Mouse (Mus musculus): ENCODE data around the gene Pdzd2. TPM values are rescaled to one million over a fixed set of nuclear protein-coding genes. Genes with fewer than 3 reads are reported as not detected.

The Pdzd2 gene
- polyA plus RNA-seq (2014; fragmentation: Nextera tagmentation; extraction: Ambion mirVana): 22.1 and 24.3 TPM in 2 replicates

DNA sequence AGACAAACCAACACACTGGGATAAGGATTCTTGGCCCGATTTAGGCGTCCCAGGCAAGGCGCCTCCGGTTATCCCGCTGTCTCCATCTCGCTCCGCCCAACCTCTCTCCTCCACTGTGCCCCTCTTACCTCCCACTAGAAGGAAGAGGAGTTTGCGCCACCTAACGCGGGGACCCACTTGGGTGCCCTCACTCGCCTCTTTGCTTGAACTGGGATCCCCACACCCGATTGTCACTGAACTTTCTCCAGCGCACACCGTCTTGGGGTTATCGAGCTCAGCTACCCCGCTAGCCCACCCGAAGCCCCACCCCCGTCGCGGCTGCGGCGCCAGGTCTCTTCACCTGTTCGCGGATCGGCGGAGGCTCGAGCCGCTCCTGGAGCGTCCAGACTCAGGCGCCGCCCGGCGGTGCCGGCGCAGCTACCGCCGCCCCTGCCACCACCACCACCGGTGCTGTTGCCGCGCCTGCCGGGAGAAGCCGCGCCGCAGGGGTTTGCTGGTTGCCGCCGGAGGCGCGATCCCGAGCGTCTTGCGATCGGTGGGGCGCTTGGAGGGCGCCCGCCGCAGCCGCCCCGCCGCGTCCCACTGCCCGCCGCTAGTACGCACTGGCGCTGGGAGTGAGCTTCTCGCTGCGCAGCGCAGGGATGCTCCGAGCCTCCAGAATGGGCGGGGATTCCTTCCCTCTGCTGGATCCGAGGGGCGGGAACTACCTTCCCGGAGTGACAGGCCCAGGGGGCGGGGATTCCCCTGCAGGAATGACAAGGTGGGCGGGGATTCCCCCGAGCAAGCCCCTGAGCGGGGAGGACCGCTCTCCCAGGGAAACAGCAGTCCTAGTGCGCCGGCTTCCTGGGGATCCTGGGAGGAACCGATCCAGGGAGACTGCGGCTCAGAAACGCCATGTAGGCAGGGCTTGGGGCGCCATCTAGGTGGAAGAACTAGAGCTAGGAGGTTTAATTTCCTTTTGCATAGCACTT, at the start of gene Pdzd2:
Gene Pdzd2, minus strand, starts transcription at position 648 of the 971 bp plus-strand sequence.
- under 1% methylated on average over 69 of the region's 83 CpGs for WGBS
- peak; percentile 97 for DNase-seq (ENCODE audit: low spot score)
- peaks cover 12% of the 10 kb centered on the region; the same call in 1 of the 2 replicates for H3K27me3 ChIP-seq (ENCODE audit: control insufficient read depth, insufficient read depth, low read length)

GRCm38 (mm10) chr15:12789406-12789867, 49.7 kb upstream of the Pdzd2 start:
- ATAC-seq (ENCODE audit: insufficient number of reproducible peaks, low FRiP score, low TSS enrichment, low read depth): peak; percentile 26; the same call in 1 of the 2 replicates
- no peak overlapping the region for H3K4me2 ChIP-seq (ENCODE audit: low read depth, severe bottlenecking)
- no peak overlapping the region for H3K4me3 ChIP-seq (ENCODE audit: low read depth, low read length)
- H3K9me3 ChIP-seq (ENCODE audit: control insufficient read depth, low read length): no peaks in the 10 kb centered on the region
- 35% methylated on average over 10 of the region's 10 CpGs for WGBS
- H3K27me3 ChIP-seq (ENCODE audit: control insufficient read depth, insufficient read depth, low read length): no peaks in the 10 kb centered on the region
- H3K9ac ChIP-seq (ENCODE audit: low read length): no peak overlapping the region
- no peaks in the 10 kb centered on the region for H3K4me1 ChIP-seq (ENCODE audit: control insufficient read depth, insufficient read depth, low read length)
- H3K36me3 ChIP-seq (ENCODE audit: control insufficient read depth, insufficient read depth, low read length): no peaks in the 10 kb centered on the region
- no peak overlapping the region for H3K27ac ChIP-seq (replicated peaks; ENCODE audit: low read depth, low read length)
- DNase-seq (ENCODE audit: low spot score): no peak

More for the DNA sequence above, at the start of gene Pdzd2:
- Histone ChIP-seq H3K4me1 (ENCODE audit: control insufficient read depth, insufficient read depth, low read length) (peaks cover 4% of the 10 kb centered on the region; the same call in 1 of the 2 replicates), H3K9me3 (ENCODE audit: control insufficient read depth, low read length) (no peaks in the 10 kb centered on the region), H3K9ac (ENCODE audit: low read length) (peak within 1 kb of the TSS; percentile 69), H3K4me2 (ENCODE audit: low read depth, severe bottlenecking) (peak within 1 kb of the TSS; percentile 88), H3K4me3 (ENCODE audit: low read depth, low read length) (peak within 1 kb of the TSS; percentile 71), H3K36me3 (ENCODE audit: control insufficient read depth, insufficient read depth, low read length) (no peaks in the 10 kb centered on the region), H3K27ac (replicated peaks; ENCODE audit: low read depth, low read length) (no peak within 1 kb of the TSS)
- peak; percentile 94 for ATAC-seq (ENCODE audit: insufficient number of reproducible peaks, low FRiP score, low TSS enrichment, low read depth)

DNA sequence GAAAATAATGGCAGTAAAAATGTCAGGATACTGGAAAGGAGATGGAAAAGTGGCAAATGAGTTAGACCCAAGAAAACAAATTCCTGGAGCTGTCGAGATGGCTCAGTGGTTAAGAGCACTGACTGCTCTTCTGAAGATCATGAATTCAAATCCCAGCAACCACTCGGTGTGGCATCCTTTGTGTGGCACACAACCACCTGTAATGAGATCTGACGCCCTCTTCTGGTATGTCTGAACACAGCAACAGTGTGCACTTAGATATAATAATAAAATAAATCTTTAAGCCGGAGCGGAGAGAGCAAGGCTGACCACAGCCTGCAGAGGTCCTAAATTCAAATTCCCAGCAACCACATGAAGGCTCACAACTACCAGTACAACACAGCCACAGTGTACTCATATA, 48.8 kb upstream of the Pdzd2 start:
- WGBS: 78% methylated on average over 5 of the region's 5 CpGs
- Histone ChIP-seq H3K4me1 (ENCODE audit: control insufficient read depth, insufficient read depth, low read length) (no peaks in the 10 kb centered on the region), H3K9ac (ENCODE audit: low read length) (no peak overlapping the region), H3K4me2 (ENCODE audit: low read depth, severe bottlenecking) (no peak overlapping the region), H3K27me3 (ENCODE audit: control insufficient read depth, insufficient read depth, low read length) (no peaks in the 10 kb centered on the region), H3K9me3 (ENCODE audit: control insufficient read depth, low read length) (no peaks in the 10 kb centered on the region), H3K4me3 (ENCODE audit: low read depth, low read length) (no peak overlapping the region), H3K36me3 (ENCODE audit: control insufficient read depth, insufficient read depth, low read length) (no peaks in the 10 kb centered on the region), H3K27ac (replicated peaks; ENCODE audit: low read depth, low read length) (no peak overlapping the region)
- DNase-seq (ENCODE audit: low spot score) (no peak), ATAC-seq (ENCODE audit: insufficient number of reproducible peaks, low FRiP score, low TSS enrichment, low read depth) (no peak)

- no peak for DNase-seq (ENCODE audit: low spot score)
- no peak overlapping the region for H3K4me2 ChIP-seq (ENCODE audit: low read depth, severe bottlenecking)
- no peak overlapping the region for H3K4me3 ChIP-seq (ENCODE audit: low read depth, low read length)
- H3K9me3 ChIP-seq (ENCODE audit: control insufficient read depth, low read length): no peaks in the 10 kb centered on the region
- ATAC-seq (ENCODE audit: insufficient number of reproducible peaks, low FRiP score, low TSS enrichment, low read depth): no peak
- H3K36me3 ChIP-seq (ENCODE audit: control insufficient read depth, insufficient read depth, low read length): no peaks in the 10 kb centered on the region
- 64% methylated on average over 12 of the region's 16 CpGs for WGBS
- no peaks in the 10 kb centered on the region for H3K4me1 ChIP-seq (ENCODE audit: control insufficient read depth, insufficient read depth, low read length)
- no peak overlapping the region for H3K27ac ChIP-seq (replicated peaks; ENCODE audit: low read depth, low read length)
- H3K9ac ChIP-seq (ENCODE audit: low read length): no peak overlapping the region
- H3K27me3 ChIP-seq (ENCODE audit: control insufficient read depth, insufficient read depth, low read length): no peaks in the 10 kb centered on the region
These were observed 42.1 kb upstream of the Pdzd2 start for GRCm38 (mm10) chr15:12781729-12782326.

DNA sequence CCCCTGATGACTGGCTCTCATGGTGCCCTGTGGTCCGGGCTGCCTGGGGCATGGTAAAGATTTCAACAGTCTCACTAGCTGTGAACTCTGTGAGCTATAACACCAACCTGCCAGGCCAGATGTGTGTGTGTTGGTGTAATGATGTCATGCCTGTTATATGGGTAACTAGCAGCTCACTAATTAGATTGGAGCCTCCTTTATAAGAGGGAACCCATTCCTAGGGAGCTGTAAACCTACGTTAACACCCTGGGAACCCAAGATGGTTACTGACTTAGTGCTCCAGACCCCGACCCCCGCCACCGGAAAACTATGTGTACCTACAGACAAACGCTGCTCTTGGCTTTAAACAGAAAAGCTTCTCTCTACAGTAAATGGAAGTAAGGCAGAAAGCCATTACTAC, 41.6 kb upstream of the Pdzd2 start:
- Histone ChIP-seq H3K27ac (replicated peaks; ENCODE audit: low read depth, low read length) (no peak overlapping the region), H3K4me2 (ENCODE audit: low read depth, severe bottlenecking) (no peak overlapping the region)

GRCm38 (mm10) chr15:12774149-12774753, 34.5 kb upstream of the Pdzd2 start:
- Histone ChIP-seq H3K4me1 (ENCODE audit: control insufficient read depth, insufficient read depth, low read length) (no peaks in the 10 kb centered on the region), H3K4me3 (ENCODE audit: low read depth, low read length) (no peak overlapping the region), H3K36me3 (ENCODE audit: control insufficient read depth, insufficient read depth, low read length) (no peaks in the 10 kb centered on the region), H3K9me3 (ENCODE audit: control insufficient read depth, low read length) (peaks cover 2% of the 10 kb centered on the region; the same call in 1 of the 2 replicates), H3K27me3 (ENCODE audit: control insufficient read depth, insufficient read depth, low read length) (no peaks in the 10 kb centered on the region), H3K4me2 (ENCODE audit: low read depth, severe bottlenecking) (no peak overlapping the region), H3K27ac (replicated peaks; ENCODE audit: low read depth, low read length) (no peak overlapping the region), H3K9ac (ENCODE audit: low read length) (no peak overlapping the region)
- ATAC-seq (ENCODE audit: insufficient number of reproducible peaks, low FRiP score, low TSS enrichment, low read depth): no peak
- no peak for DNase-seq (ENCODE audit: low spot score)
- WGBS: 85% methylated on average over 11 of the region's 11 CpGs

More for the DNA sequence above, 41.6 kb upstream of the Pdzd2 start:
- H3K4me1 ChIP-seq (ENCODE audit: control insufficient read depth, insufficient read depth, low read length): no peaks in the 10 kb centered on the region
- DNase-seq (ENCODE audit: low spot score) (no peak), ATAC-seq (ENCODE audit: insufficient number of reproducible peaks, low FRiP score, low TSS enrichment, low read depth) (peak; percentile 44; the same call in 1 of the 2 replicates)
- no peaks in the 10 kb centered on the region for H3K27me3 ChIP-seq (ENCODE audit: control insufficient read depth, insufficient read depth, low read length)
- no peak overlapping the region for H3K4me3 ChIP-seq (ENCODE audit: low read depth, low read length)
- WGBS: 49% methylated on average over 6 of the region's 6 CpGs
- H3K9ac ChIP-seq (ENCODE audit: low read length): no peak overlapping the region
- H3K9me3 ChIP-seq (ENCODE audit: control insufficient read depth, low read length): peaks cover under 1% of the 10 kb centered on the region; the same call in 1 of the 2 replicates
- no peaks in the 10 kb centered on the region for H3K36me3 ChIP-seq (ENCODE audit: control insufficient read depth, insufficient read depth, low read length)

DNA sequence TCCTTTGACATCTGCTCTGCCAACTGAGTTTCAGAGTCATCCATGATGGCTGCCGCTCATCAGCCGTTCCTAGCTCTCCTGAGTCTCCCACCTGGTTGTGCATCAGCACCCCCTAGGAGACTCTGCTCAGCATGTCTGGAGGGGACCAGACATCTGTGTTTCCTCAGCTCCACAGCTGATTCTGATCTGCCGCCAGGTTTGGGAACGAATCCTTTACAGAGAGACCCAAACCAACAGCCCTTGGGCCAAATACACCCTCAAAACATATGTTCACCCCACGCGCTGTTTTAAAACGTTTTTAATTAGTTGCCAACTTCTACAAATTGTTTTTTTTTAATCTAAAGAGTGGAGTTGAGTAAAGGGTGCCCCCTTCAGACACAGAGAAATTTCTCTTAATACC, 31.2 kb upstream of the Pdzd2 start:
- H3K4me1 ChIP-seq (ENCODE audit: control insufficient read depth, insufficient read depth, low read length): no peaks in the 10 kb centered on the region
- no peaks in the 10 kb centered on the region for H3K27me3 ChIP-seq (ENCODE audit: control insufficient read depth, insufficient read depth, low read length)
- ATAC-seq (ENCODE audit: insufficient number of reproducible peaks, low FRiP score, low TSS enrichment, low read depth) (no peak), DNase-seq (ENCODE audit: low spot score) (no peak)
- H3K36me3 ChIP-seq (ENCODE audit: control insufficient read depth, insufficient read depth, low read length): no peaks in the 10 kb centered on the region
- WGBS: 49% methylated on average over 7 of the region's 7 CpGs
- no peak overlapping the region for H3K4me2 ChIP-seq (ENCODE audit: low read depth, severe bottlenecking)
- H3K9ac ChIP-seq (ENCODE audit: low read length): no peak overlapping the region
- H3K4me3 ChIP-seq (ENCODE audit: low read depth, low read length): no peak overlapping the region
- H3K27ac ChIP-seq (replicated peaks; ENCODE audit: low read depth, low read length): no peak overlapping the region
- H3K9me3 ChIP-seq (ENCODE audit: control insufficient read depth, low read length): no peaks in the 10 kb centered on the region

DNA sequence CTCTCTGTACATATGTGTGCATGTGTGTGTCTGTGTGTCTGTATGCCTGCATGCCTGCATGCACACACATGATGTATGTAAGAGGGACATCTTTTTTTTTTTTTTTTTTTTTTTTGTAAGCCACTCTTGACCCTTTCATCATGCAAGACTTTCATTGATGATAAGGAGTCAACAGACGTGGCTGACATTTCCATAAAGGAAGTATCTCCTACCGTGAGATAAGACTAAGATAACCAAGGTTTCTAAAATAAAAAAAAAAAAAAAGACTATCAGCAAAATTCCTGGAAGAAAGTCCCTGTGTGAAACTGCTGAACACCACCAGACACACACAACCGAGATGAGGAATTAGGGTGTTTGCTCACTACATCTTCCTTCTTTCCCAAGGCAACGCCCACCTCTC, 27.1 kb upstream of the Pdzd2 start:
- WGBS: 78% methylated on average over 4 of the region's 4 CpGs

More for the DNA sequence above, 27.1 kb upstream of the Pdzd2 start:
- H3K4me2 ChIP-seq (ENCODE audit: low read depth, severe bottlenecking): no peak overlapping the region
- no peaks in the 10 kb centered on the region for H3K9me3 ChIP-seq (ENCODE audit: control insufficient read depth, low read length)
- H3K4me3 ChIP-seq (ENCODE audit: low read depth, low read length): no peak overlapping the region
- H3K4me1 ChIP-seq (ENCODE audit: control insufficient read depth, insufficient read depth, low read length): no peaks in the 10 kb centered on the region
- no peak overlapping the region for H3K27ac ChIP-seq (replicated peaks; ENCODE audit: low read depth, low read length)
- H3K9ac ChIP-seq (ENCODE audit: low read length): no peak overlapping the region
- no peak for ATAC-seq (ENCODE audit: insufficient number of reproducible peaks, low FRiP score, low TSS enrichment, low read depth)
- no peaks in the 10 kb centered on the region for H3K36me3 ChIP-seq (ENCODE audit: control insufficient read depth, insufficient read depth, low read length)
- no peak for DNase-seq (ENCODE audit: low spot score)
- no peaks in the 10 kb centered on the region for H3K27me3 ChIP-seq (ENCODE audit: control insufficient read depth, insufficient read depth, low read length)

Data from limb, embryonic 11.5 days (tissue).